In the genomic region with DNA sequence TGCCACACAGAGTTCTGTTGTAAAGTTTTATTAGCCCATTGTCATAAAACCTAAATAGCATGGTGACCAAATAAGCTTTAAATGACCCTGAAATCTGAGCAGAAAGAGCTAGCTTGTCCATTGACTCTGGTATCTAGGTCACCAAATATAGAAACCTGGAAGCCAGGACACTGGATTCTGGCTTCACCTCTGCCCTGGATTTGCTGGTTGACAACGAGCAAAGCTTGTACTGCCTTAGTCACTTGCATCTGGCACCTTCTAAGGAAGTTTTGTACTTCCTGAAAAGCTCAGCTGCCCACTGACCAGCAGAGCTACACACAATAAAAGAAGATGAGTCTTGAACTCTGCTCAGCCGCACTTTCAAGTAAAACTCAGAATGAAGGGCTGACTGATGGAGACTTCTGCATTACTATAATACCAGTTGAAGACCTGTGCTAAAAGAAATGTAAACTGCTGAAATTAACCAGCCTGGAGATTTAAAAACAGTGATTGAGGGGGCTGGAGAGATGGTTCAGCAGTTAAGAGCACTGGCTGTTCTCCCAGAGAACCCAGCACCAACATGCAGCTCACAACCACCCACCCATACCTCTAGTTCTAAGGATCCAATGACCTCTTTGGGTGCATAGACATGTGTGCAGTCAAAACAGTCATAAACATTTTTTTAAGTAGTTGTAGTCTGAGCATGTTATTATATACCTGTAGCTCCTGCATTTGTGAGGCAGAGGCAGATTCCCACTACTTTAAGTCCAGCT, we compare ENCODE assay signal across 30 mouse cellular contexts.
DNase-seq lines count a peak whose midpoint lies in the region; ATAC-seq and TF ChIP-seq lines count a peak whose summit lies in the region.
"Had no signal": no experiment of that assay in that cellular context is flagged by ENCODE, and none has a peak within 500 bp of the region (broad histone marks: within the 10 kb centered on the region; RNA-seq: fewer than 3 reads in every experiment).

No protein-coding gene starts in this region.

- no peaks in the 10 kb centered on the region for H3K27me3 ChIP-seq in midbrain, embryonic 13.5 days
- H3K27me3 ChIP-seq: embryonic facial prominence, embryonic 15.5 days; forebrain, embryonic 12.5 days; hindbrain, embryonic 13.5 days; kidney, embryonic 15.5 days; limb, embryonic 13.5 days; liver, embryonic 13.5 days; midbrain, embryonic 12.5 days; neural tube, embryonic 13.5 days; stomach, embryonic 15.5 days had no signal

- TF ChIP-seq CTCF in gastrocnemius, adult 2 months (IDR thresholded peaks at IDR 0.05), result no peak

- 72% methylated on average over 2 of the region's 2 CpGs for WGBS in midbrain, embryonic 13.5 days

- no peak for ATAC-seq in midbrain, embryonic 13.5 days
- ATAC-seq: forebrain, postnatal 0 days; lung, postnatal 0 days had no signal

- DNase-seq in gastrocnemius, adult 2 months, result peak; percentile 44
- no peak for DNase-seq in gastrocnemius, postnatal 36 days
- peak; percentile 21 to 35 for DNase-seq in heart, adult 9 months (ENCODE audit: low spot score in 2 of 2)
- no peak for DNase-seq in heart, postnatal 25 days (ENCODE audit: low spot score)
- peak; percentile 57 for DNase-seq in brain, adult 2 months (ENCODE audit: low read depth, low spot score)
- peak; percentile 20 to 38 for DNase-seq in heart, postnatal 10 days
- DNase-seq in thymus, postnatal 4 days, result no peak
- DNase-seq: adrenal gland, postnatal 25 days; cerebellum, adult 2 months; cerebellum, postnatal 14 days; forebrain, postnatal 0 days; kidney, adult 11 months; kidney, postnatal 25 days; liver, embryonic 13.5 days; lung, adult 18-20 months; lung, postnatal 4 days; right cerebral cortex, postnatal 14 days; thymus, postnatal 14 days had no signal

- no peak overlapping the region for H3K4me3 ChIP-seq in gastrocnemius, adult 2 months
- no peak overlapping the region for H3K4me3 ChIP-seq in midbrain, embryonic 13.5 days (replicated peaks)
- H3K4me3 ChIP-seq: embryonic facial prominence, embryonic 10.5 days; embryonic facial prominence, embryonic 15.5 days; forebrain, embryonic 12.5 days; hindbrain, embryonic 13.5 days; kidney, embryonic 15.5 days; limb, embryonic 13.5 days; liver, embryonic 13.5 days; megakaryocyte, embryonic 14.5 days; midbrain, embryonic 12.5 days; neural tube, embryonic 13.5 days; stomach, embryonic 15.5 days had no signal

- no peaks in the 10 kb centered on the region for H3K4me1 ChIP-seq in midbrain, embryonic 13.5 days (replicated peaks)
- H3K4me1 ChIP-seq: embryonic facial prominence, embryonic 10.5 days; embryonic facial prominence, embryonic 15.5 days; forebrain, embryonic 12.5 days; hindbrain, embryonic 13.5 days; kidney, embryonic 15.5 days; limb, embryonic 13.5 days; liver, embryonic 13.5 days; midbrain, embryonic 12.5 days; neural tube, embryonic 13.5 days; stomach, embryonic 15.5 days had no signal

- H3K9me3 ChIP-seq in midbrain, embryonic 13.5 days, result no peaks in the 10 kb centered on the region
- H3K9me3 ChIP-seq: embryonic facial prominence, embryonic 10.5 days; embryonic facial prominence, embryonic 15.5 days; forebrain, embryonic 12.5 days; hindbrain, embryonic 13.5 days; kidney, embryonic 15.5 days; limb, embryonic 13.5 days; liver, embryonic 13.5 days; megakaryocyte, embryonic 14.5 days; midbrain, embryonic 12.5 days; neural tube, embryonic 13.5 days; stomach, embryonic 15.5 days had no signal

- H3K27ac ChIP-seq in gastrocnemius, adult 2 months, result peak overlapping the region; percentile 74
- no peak overlapping the region for H3K27ac ChIP-seq in midbrain, embryonic 13.5 days
- H3K27ac ChIP-seq: embryonic facial prominence, embryonic 10.5 days; embryonic facial prominence, embryonic 15.5 days; forebrain, embryonic 12.5 days; hindbrain, embryonic 13.5 days; kidney, embryonic 15.5 days; limb, embryonic 13.5 days; liver, embryonic 13.5 days; midbrain, embryonic 12.5 days; neural tube, embryonic 13.5 days; stomach, embryonic 15.5 days had no signal

- H3K9ac ChIP-seq in midbrain, embryonic 13.5 days (replicated peaks), result no peak overlapping the region
- H3K9ac ChIP-seq: embryonic facial prominence, embryonic 15.5 days; forebrain, embryonic 12.5 days; forebrain, postnatal 0 days; hindbrain, embryonic 13.5 days; kidney, embryonic 15.5 days; limb, embryonic 13.5 days; liver, embryonic 13.5 days; midbrain, embryonic 12.5 days; neural tube, embryonic 13.5 days; stomach, embryonic 15.5 days had no signal

- no peak overlapping the region for H3K4me2 ChIP-seq in midbrain, embryonic 13.5 days (replicated peaks)
- H3K4me2 ChIP-seq: embryonic facial prominence, embryonic 15.5 days; forebrain, embryonic 12.5 days; hindbrain, embryonic 13.5 days; kidney, embryonic 15.5 days; limb, embryonic 13.5 days; liver, embryonic 13.5 days; midbrain, embryonic 12.5 days; neural tube, embryonic 13.5 days; stomach, embryonic 15.5 days had no signal

- no peaks in the 10 kb centered on the region for H3K36me3 ChIP-seq in midbrain, embryonic 13.5 days
- H3K36me3 ChIP-seq: embryonic facial prominence, embryonic 10.5 days; embryonic facial prominence, embryonic 15.5 days; forebrain, embryonic 12.5 days; hindbrain, embryonic 13.5 days; kidney, embryonic 15.5 days; limb, embryonic 13.5 days; liver, embryonic 13.5 days; midbrain, embryonic 12.5 days; neural tube, embryonic 13.5 days; stomach, embryonic 15.5 days had no signal

- intact Hi-C loops in gastrocnemius, adult 2 months (cut with DNase I), result loop anchor here (5.0 kb wide), 1 partner anchor 248 kb away; no protein-coding TSS in a partner anchor
- intact Hi-C loops in gastrocnemius, postnatal 36 days (cut with DNase I), result no loop called here
- intact Hi-C loops in heart, postnatal 25 days (cut with DNase I), result no loop called here
- intact Hi-C loops in heart, postnatal 10 days (cut with DNase I), result no loop called here

Comparison
In these comparisons a context has a peak if more than half of its experiments do, and no peak if none do; other contexts are left out.
1. DNase-seq: peak in gastrocnemius, adult 2 months (single experiment), heart, adult 9 months (2 of 2), brain, adult 2 months (single experiment) and heart, postnatal 10 days (2 of 2); none in gastrocnemius, postnatal 36 days (0 of 2), heart, postnatal 25 days (single experiment) and thymus, postnatal 4 days (single experiment).